Mouse (Mus musculus): ENCODE results near the gene Ankar. TPM values are rescaled to one million over a fixed set of nuclear protein-coding genes. Genes with fewer than 3 reads are reported as not detected.

Ankar gene
- total and polyA plus RNA-seq, 3 experiments = 0.05 TPM; not detected in 2

- no peaks in the 10 kb centered on the region for H3K9me3 ChIP-seq (replicated peaks)
- no peaks in the 10 kb centered on the region for H3K27me3 ChIP-seq (ENCODE audit: insufficient read depth, low read length)
- no peaks in the 10 kb centered on the region for H3K4me1 ChIP-seq (ENCODE audit: insufficient read depth, low read depth, low read length)
- H3K4me3 ChIP-seq (ENCODE audit: low read depth, low read length) = no peak overlapping the region
- TF ChIP-seq TAL1 (conservative IDR thresholded peaks at IDR 0.05; ENCODE audit: low read depth, low read length) (no peak), CTCF (IDR thresholded peaks at IDR 0.05; ENCODE audit: low read depth, low read length) (no peak), GATA1 (IDR thresholded peaks at IDR 0.05; ENCODE audit: borderline replicate concordance, low read length) (no peak), POLR2AphosphoS5 (IDR thresholded peaks at IDR 0.05; ENCODE audit: insufficient replicate concordance, low read depth, low read length) (no peak), GATA2 (IDR thresholded peaks at IDR 0.05; ENCODE audit: borderline replicate concordance, low read depth, low read length) (no peak)
- no peak for ATAC-seq (ENCODE audit: extremely low read depth, insufficient number of reproducible peaks, low FRiP score, poor library complexity, severe bottlenecking)
- no peak for DNase-seq (ENCODE audit: low spot score)
- peaks cover 96% of the 10 kb centered on the region for H3K36me3 ChIP-seq (replicated peaks)
Measured at GRCm38 (mm10) chr1:72609887-72610877, 90.2 kb downstream of the Ankar start.

DNA sequence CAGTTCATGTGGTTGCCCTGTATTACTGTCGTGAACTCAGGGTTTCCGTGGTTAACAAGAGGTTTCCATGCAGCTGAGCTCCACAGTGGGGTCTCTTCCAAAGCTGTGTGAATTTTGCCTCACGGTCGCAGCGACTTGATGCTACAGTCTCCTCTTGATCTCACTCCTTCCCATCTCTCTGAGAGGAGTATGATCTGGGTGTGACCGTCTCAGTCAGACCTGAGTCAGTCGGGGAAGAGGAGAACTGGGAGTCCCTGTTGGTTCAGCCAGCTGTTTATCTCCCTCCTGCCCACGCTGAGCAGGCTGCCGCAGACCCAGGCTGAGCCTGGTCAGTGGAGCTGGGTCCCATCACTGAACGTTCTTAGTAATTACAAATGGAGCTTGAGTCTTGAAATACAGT lies 91.2 kb downstream of the Ankar start:
- no peak for ATAC-seq (ENCODE audit: extremely low read depth, insufficient number of reproducible peaks, low FRiP score, poor library complexity, severe bottlenecking)
- DNase-seq (ENCODE audit: low spot score) = no peak
- H3K36me3 ChIP-seq (replicated peaks) = peaks cover 95% of the 10 kb centered on the region

DNA sequence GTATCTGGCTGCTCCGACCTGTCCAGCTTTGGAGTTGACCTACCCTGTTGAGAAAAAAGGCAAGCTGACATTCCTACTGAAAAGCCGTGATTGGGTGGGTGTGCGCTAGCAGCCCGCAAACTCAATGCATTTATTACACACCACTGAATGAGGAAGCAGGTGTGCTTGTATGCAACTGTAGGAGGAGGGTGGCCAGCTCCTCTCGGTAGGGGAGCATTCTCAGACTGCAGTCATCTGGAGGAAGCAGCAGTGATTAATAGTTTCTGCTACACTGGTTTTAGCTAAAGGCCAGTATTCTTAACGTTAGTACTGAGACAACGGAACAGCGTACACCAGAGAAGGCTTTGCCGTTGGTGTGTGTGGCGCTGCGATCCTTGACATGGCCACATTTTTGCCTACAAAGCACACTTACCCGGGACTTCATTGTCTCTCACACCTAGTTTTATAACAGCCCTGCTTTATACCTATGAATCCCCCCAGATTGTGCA lies 94.1 kb downstream of the Ankar start:
- H3K36me3 ChIP-seq (replicated peaks) = peaks cover 88% of the 10 kb centered on the region
- no peaks in the 10 kb centered on the region for H3K9me3 ChIP-seq (replicated peaks)
- no peaks in the 10 kb centered on the region for H3K4me1 ChIP-seq (ENCODE audit: insufficient read depth, low read depth, low read length)
- H3K27me3 ChIP-seq (ENCODE audit: insufficient read depth, low read length) = no peaks in the 10 kb centered on the region
- no peak overlapping the region for H3K4me3 ChIP-seq (ENCODE audit: low read depth, low read length)
- ATAC-seq (ENCODE audit: extremely low read depth, insufficient number of reproducible peaks, low FRiP score, poor library complexity, severe bottlenecking) = no peak
- TF ChIP-seq GATA1 (IDR thresholded peaks at IDR 0.05; ENCODE audit: borderline replicate concordance, low read length) (no peak), TAL1 (conservative IDR thresholded peaks at IDR 0.05; ENCODE audit: low read depth, low read length) (no peak), GATA2 (IDR thresholded peaks at IDR 0.05; ENCODE audit: borderline replicate concordance, low read depth, low read length) (no peak), CTCF (IDR thresholded peaks at IDR 0.05; ENCODE audit: low read depth, low read length) (no peak), POLR2AphosphoS5 (IDR thresholded peaks at IDR 0.05; ENCODE audit: insufficient replicate concordance, low read depth, low read length) (no peak)
- no peak for DNase-seq (ENCODE audit: low spot score)

More for the DNA sequence above, 91.2 kb downstream of the Ankar start:
- no peak overlapping the region for H3K4me3 ChIP-seq (ENCODE audit: low read depth, low read length)
- H3K9me3 ChIP-seq (replicated peaks) = no peaks in the 10 kb centered on the region
- no peaks in the 10 kb centered on the region for H3K4me1 ChIP-seq (ENCODE audit: insufficient read depth, low read depth, low read length)
- TF ChIP-seq TAL1 (conservative IDR thresholded peaks at IDR 0.05; ENCODE audit: low read depth, low read length) = no peak
- TF ChIP-seq GATA1 (IDR thresholded peaks at IDR 0.05; ENCODE audit: borderline replicate concordance, low read length) = no peak
- TF ChIP-seq CTCF (IDR thresholded peaks at IDR 0.05; ENCODE audit: low read depth, low read length) = no peak
- no peak for TF ChIP-seq POLR2AphosphoS5 (IDR thresholded peaks at IDR 0.05; ENCODE audit: insufficient replicate concordance, low read depth, low read length)
- no peak for TF ChIP-seq GATA2 (IDR thresholded peaks at IDR 0.05; ENCODE audit: borderline replicate concordance, low read depth, low read length)
- H3K27me3 ChIP-seq (ENCODE audit: insufficient read depth, low read length) = no peaks in the 10 kb centered on the region

DNA sequence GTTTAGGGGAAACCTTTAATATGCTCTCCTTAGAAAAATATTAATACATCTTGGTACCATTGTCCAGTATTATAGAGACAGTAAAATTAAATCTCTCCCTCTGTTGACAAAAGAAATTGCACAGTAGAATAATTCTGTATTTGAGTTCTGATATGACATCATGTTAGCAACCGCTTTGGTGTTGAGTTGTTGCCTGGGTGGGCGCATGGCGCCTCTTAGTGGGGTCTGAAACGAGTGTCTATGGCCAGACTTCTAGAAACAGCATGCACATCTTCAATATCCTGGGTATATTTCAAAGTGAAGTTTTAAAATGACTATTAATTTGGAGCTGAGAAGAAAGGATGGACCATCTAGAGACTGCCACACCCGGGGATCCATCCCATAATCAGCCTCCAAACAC lies 97.6 kb downstream of the Ankar start:
- Histone ChIP-seq H3K27me3 (ENCODE audit: insufficient read depth, low read length) (no peaks in the 10 kb centered on the region), H3K4me1 (ENCODE audit: insufficient read depth, low read depth, low read length) (no peaks in the 10 kb centered on the region), H3K36me3 (replicated peaks) (peaks cover 89% of the 10 kb centered on the region), H3K9me3 (replicated peaks) (no peaks in the 10 kb centered on the region), H3K4me3 (ENCODE audit: low read depth, low read length) (no peak overlapping the region)
- TF ChIP-seq GATA1 (IDR thresholded peaks at IDR 0.05; ENCODE audit: borderline replicate concordance, low read length) (no peak), POLR2AphosphoS5 (IDR thresholded peaks at IDR 0.05; ENCODE audit: insufficient replicate concordance, low read depth, low read length) (no peak), TAL1 (conservative IDR thresholded peaks at IDR 0.05; ENCODE audit: low read depth, low read length) (no peak), CTCF (IDR thresholded peaks at IDR 0.05; ENCODE audit: low read depth, low read length) (no peak), GATA2 (IDR thresholded peaks at IDR 0.05; ENCODE audit: borderline replicate concordance, low read depth, low read length) (no peak)
- no peak for ATAC-seq (ENCODE audit: extremely low read depth, insufficient number of reproducible peaks, low FRiP score, poor library complexity, severe bottlenecking)
- DNase-seq (ENCODE audit: low spot score) = no peak

- Histone ChIP-seq H3K4me3 (ENCODE audit: low read depth, low read length) (no peak overlapping the region), H3K9me3 (replicated peaks) (no peaks in the 10 kb centered on the region), H3K36me3 (replicated peaks) (peaks cover 89% of the 10 kb centered on the region), H3K4me1 (ENCODE audit: insufficient read depth, low read depth, low read length) (no peaks in the 10 kb centered on the region), H3K27me3 (ENCODE audit: insufficient read depth, low read length) (no peaks in the 10 kb centered on the region)
- ATAC-seq (ENCODE audit: extremely low read depth, insufficient number of reproducible peaks, low FRiP score, poor library complexity, severe bottlenecking) = no peak
- TF ChIP-seq TAL1 (conservative IDR thresholded peaks at IDR 0.05; ENCODE audit: low read depth, low read length) (no peak), GATA2 (IDR thresholded peaks at IDR 0.05; ENCODE audit: borderline replicate concordance, low read depth, low read length) (no peak), GATA1 (IDR thresholded peaks at IDR 0.05; ENCODE audit: borderline replicate concordance, low read length) (no peak), CTCF (IDR thresholded peaks at IDR 0.05; ENCODE audit: low read depth, low read length) (no peak), POLR2AphosphoS5 (IDR thresholded peaks at IDR 0.05; ENCODE audit: insufficient replicate concordance, low read depth, low read length) (no peak)
- no peak for DNase-seq (ENCODE audit: low spot score)
Measured at GRCm38 (mm10) chr1:72602186-72602585, 98.2 kb downstream of the Ankar start.

- DNase-seq (ENCODE audit: low spot score) = no peak
- no peak overlapping the region for H3K4me3 ChIP-seq (ENCODE audit: low read depth, low read length)
- H3K4me1 ChIP-seq (ENCODE audit: insufficient read depth, low read depth, low read length) = no peaks in the 10 kb centered on the region
- no peaks in the 10 kb centered on the region for H3K27me3 ChIP-seq (ENCODE audit: insufficient read depth, low read length)
- no peak for TF ChIP-seq GATA2 (IDR thresholded peaks at IDR 0.05; ENCODE audit: borderline replicate concordance, low read depth, low read length)
- TF ChIP-seq POLR2AphosphoS5 (IDR thresholded peaks at IDR 0.05; ENCODE audit: insufficient replicate concordance, low read depth, low read length) = no peak
- no peak for TF ChIP-seq CTCF (IDR thresholded peaks at IDR 0.05; ENCODE audit: low read depth, low read length)
- no peak for TF ChIP-seq TAL1 (conservative IDR thresholded peaks at IDR 0.05; ENCODE audit: low read depth, low read length)
- no peak for TF ChIP-seq GATA1 (IDR thresholded peaks at IDR 0.05; ENCODE audit: borderline replicate concordance, low read length)
- H3K9me3 ChIP-seq (replicated peaks) = no peaks in the 10 kb centered on the region
- H3K36me3 ChIP-seq (replicated peaks) = peaks cover 90% of the 10 kb centered on the region
- no peak for ATAC-seq (ENCODE audit: extremely low read depth, insufficient number of reproducible peaks, low FRiP score, poor library complexity, severe bottlenecking)
Measured at GRCm38 (mm10) chr1:72601233-72601632, 99.1 kb downstream of the Ankar start.

Data from G1E (cell line).